Mouse (Mus musculus): ENCODE measurements around the gene Gm17349.

Gm17349 gene

DNA sequence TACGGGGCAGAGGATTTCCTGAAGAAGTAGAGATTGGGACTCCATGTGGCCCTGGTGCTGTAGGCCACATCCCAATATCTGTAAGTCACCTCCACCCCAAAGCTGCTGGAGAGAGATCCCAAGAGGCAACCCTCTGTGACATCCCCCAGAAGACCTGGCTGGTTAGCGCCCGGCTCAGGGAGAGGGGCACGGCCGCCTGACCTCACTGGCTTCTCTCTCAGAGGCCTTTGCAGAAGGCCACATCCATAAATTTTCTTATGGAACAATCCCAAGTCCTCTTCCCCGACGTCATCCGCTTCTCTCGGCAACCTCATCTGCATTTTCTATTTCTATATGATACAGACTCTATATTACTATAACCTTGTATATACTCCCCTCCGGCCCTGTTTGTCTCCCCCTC, 5.6 kb downstream of the Gm17349 start:
- no peak for DNase-seq

DNA sequence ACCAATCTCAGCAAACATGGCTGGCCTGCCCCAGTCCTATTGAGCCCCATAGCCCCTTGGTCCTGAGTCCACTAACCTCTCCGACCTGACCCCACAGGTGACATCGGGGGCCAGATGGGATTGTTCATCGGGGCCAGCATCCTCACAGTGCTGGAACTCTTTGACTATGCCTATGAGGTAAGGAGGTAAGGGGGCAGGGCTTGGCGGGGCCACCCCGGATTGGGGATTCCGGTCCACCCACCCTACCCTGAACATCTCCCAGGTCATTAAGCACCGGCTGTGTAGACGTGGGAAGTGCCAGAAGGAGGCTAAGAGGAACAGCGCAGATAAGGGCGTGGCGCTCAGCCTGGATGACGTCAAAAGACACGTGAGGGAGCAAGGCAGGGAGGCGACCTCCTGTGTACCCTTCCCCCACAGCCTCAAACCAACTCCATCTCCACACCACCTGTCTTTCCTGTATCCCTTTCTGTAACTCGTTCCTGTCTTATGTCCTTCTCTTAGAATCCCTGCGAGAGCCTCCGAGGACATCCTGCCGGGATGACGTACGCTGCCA, 6.7 kb downstream of the Gm17349 start:
- peak; percentile 57 to 66 for DNase-seq

DNA sequence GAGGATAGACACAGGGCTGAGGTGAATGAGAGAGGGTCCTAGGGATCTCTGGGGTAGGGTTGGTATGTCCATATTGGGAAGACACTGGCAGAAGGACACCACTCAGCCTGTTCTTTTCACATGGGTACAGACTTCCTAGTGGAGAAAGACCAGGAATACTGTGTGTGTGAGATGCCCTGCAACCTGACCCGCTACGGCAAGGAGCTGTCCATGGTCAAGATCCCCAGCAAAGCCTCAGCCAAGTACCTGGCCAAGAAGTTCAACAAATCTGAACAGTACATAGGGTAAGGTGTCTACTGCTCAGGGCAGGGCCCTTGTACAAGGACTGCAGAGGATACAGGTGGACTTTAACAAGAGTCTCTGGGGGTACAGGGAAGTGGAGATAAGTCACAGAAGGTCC, 8.0 kb downstream of the Gm17349 start:
- DNase-seq = no peak

DNA sequence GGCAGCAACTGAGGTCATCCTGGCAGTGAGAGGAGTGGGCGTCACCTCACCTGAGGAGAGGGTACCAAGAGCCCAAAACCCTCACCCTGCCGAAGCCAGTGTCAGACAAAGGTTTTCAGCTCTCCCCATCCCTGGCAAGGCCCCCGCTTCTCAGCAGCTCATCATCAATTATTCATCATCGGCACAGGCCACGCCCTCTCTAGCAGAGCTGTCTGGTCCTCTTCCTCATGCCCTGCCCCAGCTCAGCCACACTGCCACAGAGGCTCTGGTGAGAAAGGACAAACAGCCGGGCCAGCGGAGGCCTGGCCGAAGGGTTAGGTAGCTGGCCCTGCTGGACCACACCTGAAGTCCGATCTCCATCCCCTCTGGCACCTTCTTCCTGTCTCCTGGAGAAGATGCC, 13.3 kb downstream of the Gm17349 start:
- DNase-seq = no peak

DNA sequence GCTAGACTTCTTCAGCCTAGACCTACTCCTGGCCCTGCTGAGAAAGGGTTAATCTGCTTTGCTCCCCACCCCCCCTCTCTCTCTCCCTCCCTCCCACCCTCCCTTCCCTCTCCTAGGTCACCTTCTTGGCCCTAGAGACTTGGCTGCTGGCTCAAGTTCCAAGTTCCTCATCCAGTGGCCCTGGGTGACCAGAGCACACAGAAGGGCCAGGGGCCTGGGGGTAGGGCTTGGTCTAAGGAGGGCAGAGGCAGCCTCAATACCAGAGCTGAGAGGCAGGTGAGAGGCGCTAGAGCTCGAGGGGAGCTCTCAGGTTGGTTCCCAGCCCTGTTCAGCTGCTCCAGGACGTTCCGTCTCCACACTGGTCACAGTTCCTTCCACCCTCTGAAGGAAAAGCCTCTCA, 14.4 kb downstream of the Gm17349 start:
- no peak for DNase-seq

DNA sequence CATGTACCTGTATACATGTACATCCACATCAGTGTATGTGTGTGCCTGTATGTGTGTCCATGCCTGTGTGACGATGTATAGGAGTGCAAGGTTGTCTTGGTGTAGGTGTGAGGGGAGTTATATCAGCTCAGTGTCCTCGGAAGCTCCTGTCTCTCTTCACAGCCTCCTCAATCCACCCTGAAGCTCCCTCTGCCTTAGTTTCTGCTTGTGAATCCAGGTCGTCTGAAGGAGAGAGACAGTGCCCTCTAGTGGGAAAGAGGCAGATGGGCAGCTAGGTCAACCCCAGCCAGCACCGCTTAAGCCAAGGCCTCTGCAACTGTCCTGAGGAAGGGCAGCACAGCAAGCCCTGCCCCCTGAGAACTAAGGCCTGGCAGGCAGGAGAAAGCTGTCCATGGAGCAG, 16.6 kb downstream of the Gm17349 start:
- DNase-seq = peak; percentile 50 to 54

DNA sequence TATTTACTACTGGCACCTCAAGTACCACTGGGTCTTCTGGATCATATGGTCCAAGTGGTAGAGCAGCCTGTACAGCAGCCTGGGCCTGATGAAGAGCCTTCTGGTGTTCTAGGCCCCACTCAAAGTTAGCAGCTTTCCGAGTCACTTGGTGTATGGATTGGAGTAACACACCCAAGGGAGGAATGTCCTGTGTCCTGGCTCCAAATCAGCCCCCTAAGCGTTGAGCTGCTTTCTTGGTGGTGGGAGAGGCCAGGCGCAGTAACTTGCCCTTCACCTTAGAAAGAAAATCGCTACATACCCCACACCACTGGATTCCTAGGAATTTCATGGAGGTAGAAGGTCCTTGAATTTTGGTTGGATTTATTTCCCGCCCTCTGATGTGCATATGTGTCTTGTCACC, 21.1 kb downstream of the Gm17349 start:
- no peak for DNase-seq

DNA sequence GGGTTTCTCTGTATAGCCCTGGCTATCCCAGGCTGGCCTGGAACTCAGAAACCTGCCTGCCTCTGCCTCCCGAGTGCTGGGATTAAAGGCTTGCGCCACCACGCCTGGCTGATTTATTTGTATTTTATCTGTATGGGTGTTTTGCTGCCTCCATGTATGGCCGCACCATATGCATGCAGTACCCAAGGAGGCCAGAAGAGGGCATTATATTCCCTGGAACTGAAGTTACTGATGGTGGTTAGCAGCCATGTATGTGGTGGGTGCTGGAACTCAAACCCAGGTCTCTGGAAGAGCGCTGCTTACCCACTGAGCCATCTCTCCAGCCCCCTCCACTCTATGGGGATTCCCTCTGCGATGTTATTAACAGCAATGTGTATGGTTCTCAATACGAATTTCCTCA, 22.4 kb downstream of the Gm17349 start:
- DNase-seq = peak; percentile 56 to 64

DNA sequence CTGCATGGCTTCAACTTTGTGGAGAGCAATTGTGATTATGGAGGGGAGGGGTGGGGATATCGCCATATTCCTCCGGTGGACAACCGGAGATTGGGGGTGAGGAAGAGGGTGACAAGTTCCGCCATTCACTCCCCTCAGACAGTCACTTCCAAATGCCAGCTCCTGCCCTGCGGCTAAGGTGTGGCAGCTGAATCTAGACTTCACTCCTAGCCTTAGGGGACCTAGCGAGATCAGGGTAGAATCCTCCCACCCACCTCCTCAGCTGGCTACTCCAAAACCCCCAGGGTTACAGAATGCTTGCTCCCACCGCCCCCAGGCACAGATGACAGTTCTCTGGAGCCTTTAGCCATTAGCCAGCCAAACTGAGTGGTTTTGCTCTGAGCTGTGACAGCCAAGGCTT, 26.3 kb downstream of the Gm17349 start:
- no peak for DNase-seq

DNA sequence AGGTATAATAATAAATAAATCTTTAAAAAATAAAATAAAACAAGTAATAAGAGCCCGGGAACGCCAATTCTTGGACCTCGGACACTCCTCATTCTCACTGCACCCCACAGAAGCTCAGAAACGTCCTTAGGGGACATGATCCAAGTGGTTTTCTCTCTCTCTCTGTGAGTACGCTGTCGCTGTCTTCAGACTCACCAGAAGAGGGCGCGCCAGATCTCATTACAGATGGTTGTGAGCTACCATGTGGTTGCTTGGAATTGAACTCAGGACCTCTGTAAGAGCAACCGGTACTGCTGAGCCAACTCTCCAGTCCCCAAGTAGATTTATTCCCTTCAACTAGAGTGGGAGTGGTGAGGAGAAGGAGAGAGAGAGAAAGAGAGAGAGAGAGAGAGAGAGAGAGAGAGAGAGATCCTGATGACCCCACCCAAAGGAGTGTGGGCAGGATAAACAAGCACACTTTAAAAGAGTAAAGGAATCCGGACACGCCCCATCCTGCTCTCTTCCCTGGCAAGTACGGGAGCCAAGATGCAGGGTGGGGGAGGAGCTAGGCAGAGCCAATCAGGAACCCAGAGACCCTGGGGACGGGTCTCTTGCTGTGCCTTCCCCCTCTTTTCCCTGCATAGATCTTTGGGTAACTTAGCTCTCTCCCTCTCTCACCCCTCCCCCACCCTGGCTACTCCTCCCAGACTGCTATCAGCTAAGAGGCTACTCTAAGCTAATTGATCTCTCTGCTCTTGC, 27.1 kb downstream of the Gm17349 start:
- peak; percentile 54 to 58 for DNase-seq

DNA sequence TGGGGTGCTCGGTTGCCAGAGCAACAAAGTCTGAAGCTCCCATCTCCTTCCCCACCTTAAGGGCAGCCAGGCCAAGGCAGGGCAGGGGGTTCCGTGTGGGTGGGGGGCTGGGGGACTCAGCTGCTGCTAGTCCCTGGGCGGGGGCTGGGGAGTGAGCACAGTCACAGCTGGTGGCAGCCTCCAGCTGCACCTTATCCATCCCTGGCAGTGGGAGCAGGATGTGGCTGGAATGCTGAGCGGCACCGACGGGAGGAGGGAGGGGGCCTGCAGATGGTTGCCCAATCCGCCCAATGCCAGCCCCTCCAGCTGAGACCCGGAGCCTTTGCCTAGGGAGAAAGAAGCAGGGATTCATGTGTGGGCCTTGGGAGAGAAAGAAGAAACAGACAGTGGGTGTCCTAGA, 28.2 kb downstream of the Gm17349 start:
- no peak for DNase-seq

DNA sequence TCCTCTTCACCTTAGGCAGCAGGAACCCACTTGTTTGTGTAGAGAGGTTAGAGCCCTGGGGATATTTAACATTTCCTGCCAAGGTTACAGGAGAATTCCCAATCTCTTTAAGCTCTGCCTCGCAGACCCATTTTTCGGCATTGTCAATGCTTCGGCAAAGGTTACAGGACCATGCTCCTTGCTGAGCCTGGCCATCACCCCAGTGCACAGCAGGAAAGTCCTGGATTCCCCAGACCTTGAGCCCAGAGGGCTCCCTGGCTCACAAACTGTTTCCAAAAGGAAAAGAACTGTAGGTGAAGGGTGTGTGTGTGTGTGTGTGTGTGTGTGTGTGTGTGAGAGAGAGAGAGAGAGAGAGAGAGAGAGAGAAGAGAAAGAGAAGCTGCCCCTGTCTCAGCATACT, 30.4 kb downstream of the Gm17349 start:
- DNase-seq = no peak

DNA sequence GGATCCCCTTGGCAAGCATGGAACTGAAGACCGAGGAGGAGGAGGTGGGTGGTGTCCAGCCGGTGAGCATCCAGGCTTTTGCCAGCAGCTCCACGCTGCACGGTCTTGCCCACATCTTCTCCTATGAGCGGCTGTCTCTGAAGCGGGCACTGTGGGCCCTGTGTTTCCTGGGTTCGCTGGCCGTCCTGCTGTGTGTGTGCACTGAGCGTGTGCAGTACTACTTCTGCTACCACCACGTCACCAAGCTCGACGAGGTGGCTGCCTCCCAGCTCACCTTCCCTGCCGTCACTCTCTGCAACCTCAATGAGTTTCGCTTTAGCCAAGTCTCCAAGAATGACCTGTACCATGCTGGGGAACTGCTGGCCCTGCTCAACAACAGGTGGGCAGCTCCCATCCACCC, 33.5 kb downstream of the Gm17349 start:
- no peak for DNase-seq

DNA sequence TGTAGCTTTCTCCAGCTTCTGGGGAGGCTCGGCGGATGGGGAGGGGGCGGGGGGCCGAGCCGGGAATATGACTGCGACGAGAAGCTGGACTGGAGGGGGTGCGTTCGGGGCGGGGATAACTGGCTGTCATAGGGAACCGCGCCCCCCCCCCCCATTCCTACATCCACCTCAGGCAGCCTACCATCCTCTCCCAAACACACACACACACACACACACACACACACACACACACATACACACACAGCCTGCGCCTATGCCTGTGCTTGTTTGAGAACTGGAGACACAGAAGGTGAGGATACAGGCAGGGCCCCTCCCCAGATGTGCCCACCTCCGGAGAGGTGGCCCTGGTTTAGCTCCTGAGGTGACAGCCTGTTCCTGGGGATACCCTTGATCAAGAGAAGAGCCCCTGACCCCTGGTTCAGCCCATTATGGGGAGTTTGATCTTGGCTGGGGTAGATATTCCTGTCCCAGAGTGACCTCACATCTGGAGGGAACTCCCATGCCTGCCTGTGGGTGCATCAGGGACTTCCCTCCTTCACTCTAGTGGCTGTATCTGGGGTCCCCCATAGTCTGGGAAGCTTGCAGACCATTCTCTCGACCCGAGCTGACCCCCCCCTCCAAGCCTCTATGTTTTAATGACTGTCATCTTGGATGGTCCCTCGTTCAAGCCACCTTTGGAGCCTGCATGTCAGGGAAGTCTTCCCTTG, 34.2 kb downstream of the Gm17349 start:
- no peak for DNase-seq

DNA sequence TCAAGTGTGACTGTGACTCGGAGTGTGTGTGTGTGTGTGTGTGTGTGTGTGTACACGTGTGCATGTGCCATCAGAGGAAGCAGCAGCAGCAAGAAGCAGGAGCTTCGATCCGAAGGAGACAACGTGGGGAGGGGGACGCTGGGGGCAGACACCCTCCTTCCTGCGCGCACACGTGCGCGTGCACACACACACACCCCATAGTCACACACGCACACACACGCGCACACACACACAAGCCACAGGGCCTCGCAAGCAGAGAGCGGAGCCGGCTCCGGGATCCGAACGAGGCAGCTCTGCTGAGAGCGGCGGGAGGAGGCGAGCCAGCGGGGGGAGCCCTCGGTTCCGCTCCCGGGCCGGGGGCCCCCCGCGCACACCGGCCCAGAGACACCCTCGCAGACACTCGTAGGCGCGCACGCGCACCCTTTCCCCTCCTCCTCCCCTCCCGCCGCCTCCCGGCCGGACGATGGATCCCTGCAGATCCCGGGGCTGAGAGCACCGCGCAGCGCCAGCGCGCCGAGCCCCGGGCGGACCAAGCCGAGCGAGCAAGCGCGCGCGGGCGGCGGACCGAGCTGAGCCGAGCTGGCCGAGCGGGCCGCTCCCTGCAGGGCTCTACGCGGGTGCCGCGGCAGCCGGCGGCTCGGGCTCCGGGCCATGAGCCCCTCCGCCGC, 35.0 kb downstream of the Gm17349 start, which contains the start of gene Asic1:
Gene Asic1, plus strand, starts transcription at position 215 of the 668 bp plus-strand sequence.
- DNase-seq = peak in 1 of 2 experiments; percentile 17

DNA sequence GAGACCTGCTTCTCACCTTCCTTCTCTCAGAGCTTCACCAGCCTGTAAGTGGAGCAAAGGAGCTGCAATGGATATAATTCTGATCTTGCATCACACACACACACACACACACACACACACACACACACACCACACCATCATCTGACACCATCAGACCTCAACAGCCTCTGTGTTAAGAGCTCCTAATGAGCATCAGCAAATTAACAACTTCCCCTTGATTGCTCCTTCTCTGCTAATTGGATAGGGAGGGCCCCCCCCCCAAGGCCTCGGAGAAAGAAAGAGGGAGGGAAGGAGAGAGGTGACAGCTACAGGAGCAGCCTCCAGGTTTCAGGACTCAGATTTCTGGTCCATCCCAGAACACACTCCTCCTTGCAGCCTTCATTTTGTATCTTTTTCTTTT, 35.9 kb downstream of the Gm17349 start:
- no peak for DNase-seq

DNA sequence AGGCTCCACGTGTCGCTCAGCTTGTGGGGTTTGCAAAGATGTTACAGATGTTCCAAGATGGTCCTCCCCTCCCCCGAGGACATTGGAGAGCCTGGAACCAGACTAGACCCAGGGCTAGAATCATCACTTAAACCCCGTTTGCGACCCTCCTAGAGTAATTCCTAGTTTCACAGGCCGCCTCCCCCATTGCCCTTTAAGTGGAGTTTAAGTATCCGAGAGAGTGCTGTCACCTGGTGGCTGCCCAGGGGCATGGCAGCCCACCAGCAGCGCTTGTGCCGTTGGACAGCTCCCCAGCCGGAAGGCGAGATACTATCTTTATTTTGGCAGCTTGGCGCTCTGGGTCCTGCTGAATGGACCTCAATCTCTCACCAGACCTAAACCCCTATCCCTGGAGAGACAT, 36.4 kb downstream of the Gm17349 start:
- peak; percentile 77 to 79 for DNase-seq

DNA sequence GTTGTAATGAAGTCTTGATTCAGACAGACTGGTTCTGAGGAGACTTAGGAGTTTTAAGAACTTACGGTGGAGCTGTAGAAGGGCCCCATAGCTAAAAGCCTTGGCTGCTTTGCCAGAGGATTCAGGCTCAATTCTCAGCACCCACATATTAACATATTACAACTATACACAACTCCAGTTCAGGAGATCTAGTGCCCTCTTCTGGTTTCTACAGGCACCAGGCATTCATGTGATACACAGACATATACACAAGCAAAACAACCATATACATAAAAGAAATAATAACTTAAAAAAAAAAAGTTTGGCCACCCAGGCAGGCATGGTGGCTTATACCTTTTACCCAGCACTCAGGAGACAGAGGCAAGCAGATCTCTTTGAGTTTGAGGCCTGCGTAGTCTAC, 37.7 kb downstream of the Gm17349 start:
- no peak for DNase-seq

DNA sequence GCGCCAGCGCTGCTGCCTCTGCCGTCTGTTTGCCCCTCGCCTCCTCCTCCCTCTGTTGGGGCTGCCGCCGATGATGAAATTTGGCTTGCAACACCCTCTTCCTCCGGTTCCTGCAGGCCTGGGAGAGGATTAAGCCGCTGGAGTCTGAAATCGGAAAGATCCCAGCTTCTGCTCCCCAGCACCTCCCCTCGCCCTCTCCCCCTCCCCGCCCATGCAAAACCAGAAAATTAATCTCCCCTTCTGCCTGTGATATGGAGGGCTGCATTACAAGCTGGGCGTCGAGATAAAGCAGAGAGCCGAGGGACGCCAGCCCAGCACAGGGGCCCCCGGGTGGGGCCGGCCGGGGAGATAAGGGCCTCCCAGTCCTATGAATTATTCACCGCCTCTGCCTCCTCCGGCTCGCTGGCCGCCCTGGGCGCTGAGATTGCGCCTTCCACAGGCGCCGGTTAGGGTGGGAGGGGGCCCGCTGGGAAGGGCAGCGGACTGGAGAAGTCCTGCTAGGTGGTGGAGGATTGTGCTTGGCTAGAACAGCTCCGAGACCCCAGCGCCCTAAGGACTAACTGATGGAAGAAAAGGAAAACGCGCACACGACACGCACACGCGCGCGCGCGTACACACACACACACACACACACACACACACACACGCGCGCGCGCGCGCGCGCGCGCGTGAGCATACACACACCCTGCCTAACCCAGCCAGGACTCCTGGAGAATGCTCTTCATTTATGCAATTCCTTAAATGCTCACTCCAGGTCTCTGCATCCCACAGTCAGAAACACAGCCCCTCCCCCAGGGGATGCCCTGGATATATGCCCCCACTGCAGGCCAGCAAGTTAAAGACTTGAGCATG, 40.5 kb downstream of the Gm17349 start:
- no peak for DNase-seq

DNA sequence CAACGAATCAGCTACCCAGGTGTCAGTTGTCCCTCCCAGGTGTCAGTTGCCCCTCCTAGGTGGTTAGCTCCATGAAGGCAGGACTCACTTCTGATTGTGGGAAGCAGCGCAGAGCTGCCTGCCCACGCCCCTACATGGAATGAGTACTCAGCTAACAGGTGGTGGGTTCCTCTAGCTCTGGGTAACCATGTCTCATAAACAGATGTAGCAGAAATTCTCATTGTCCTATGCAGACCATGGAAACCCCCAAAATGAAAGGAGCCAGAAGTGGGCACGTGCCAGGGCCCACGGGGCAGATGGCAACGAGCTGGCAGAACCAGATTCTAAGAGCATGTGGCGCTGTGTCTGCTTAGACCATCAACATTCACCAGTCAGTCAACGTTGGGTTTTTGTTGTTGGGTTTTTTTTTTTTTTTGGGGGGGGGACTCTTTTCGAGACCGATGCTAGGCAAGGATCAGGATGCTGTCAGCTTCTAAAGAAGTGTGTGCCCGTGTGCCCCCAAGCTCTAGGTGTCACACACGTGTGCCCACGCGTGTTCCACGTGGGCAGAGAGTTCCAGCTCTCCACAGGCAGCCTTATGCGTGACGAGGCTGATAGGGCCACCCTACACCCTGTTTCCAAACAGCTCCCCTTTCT, 41.2 kb downstream of the Gm17349 start:
- DNase-seq = no peak

DNA sequence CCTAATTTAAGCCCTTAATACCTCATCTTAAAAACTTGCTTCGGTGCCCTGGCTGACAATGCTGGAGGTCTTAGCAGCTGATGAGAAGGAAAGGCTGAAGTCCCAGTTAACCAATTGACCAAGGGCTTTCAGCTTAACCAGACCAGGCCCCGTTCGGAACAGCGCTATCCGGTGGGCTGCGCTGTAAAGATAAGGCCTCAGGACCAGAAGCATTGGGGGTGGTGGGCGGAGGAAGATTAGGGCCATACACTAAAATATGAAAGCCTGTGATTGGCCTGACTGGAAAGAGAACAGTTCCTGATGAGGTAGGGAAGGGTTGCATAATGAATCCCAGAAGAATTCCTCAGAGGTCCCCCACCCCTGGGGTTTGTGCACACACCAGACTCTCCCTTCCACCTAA, 42.9 kb downstream of the Gm17349 start:
- no peak for DNase-seq

DNA sequence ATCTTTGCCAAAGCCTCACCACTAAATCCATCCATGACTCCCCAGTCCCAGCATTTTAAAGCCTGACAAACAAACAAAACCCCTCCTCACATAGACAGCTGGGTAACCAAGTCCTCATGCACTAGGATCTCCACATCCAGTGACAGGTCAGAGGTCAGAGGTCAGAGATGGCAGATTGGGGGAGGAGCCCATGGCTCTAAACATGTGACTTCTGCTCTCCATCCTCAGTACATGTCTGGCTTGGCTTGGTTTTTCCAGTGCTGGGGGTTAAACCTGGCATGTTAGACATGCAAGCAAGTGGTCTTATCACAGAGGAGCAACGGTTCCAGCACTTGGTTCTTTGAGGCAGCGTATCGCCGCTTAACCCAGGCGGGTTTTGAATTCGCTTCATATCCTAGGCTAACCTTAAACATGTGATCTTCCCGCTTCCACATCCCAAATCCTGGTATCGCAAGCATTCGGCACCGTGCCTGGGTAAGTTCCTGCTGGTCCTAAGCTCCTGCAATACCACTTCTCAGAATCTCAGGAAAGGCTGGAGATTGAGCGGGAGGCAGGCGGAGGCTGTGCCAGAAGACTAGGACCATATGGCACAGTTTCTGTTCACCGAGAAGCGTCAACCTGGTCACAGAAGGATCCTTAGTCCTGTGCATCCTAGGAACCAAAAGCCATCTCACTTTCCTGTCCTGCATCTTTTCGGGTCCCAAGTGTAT, 44.0 kb downstream of the Gm17349 start:
- no peak for DNase-seq
